In the genomic region with DNA sequence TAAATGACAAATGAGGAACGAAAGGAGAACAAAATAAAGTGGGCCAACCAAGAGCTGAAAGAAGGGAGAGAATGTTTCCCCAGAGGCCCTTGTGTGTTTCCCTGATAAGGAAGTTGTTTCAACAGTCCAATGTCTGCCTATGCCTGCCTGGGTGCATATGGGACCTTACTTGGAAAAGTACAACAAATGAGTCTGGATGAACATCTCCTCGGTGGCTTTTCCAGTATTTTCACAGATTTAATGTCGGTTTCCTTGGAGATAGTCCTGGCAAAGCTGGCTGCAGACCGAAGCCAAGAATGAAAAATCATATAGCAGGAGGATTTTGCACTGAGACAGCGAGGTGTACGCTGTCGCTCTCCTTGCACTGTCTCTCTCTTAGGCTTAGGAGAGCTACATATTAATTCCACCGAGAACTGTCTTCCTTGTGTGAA, we compare ENCODE assay signal across 13 mouse cellular contexts. TPM values are rescaled to one million over a fixed set of nuclear protein-coding genes. Genes with fewer than 3 reads are reported as not detected.
DNase-seq lines count a peak whose midpoint lies in the region; ATAC-seq and TF ChIP-seq lines count a peak whose summit lies in the region.
"Had no signal": no experiment of that assay in that cellular context is flagged by ENCODE, and none has a peak within 500 bp of the region (broad histone marks: within the 10 kb centered on the region; RNA-seq: fewer than 3 reads in every experiment).

No protein-coding gene starts in this region.

- H3K36me3 ChIP-seq in heart, postnatal 0 days (replicated peaks; ENCODE audit: control insufficient read depth, insufficient read depth, low read length) = no peaks in the 10 kb centered on the region
- H3K36me3 ChIP-seq in heart, embryonic 11.5 days (ENCODE audit: control insufficient read depth, insufficient read depth, low read length) = no peaks in the 10 kb centered on the region
- H3K36me3 ChIP-seq in kidney, embryonic 16.5 days (ENCODE audit: insufficient read depth, low read length) = no peaks in the 10 kb centered on the region
- H3K36me3 ChIP-seq: hindbrain, embryonic 12.5 days; limb, embryonic 12.5 days had no signal

- peaks cover 31% of the 10 kb centered on the region for H3K4me1 ChIP-seq in heart, postnatal 0 days (ENCODE audit: control insufficient read depth, insufficient read depth)
- H3K4me1 ChIP-seq in heart, embryonic 11.5 days (ENCODE audit: control insufficient read depth, insufficient read depth, low read length) = peaks cover 7% of the 10 kb centered on the region
- H3K4me1 ChIP-seq in kidney, embryonic 16.5 days (ENCODE audit: insufficient read depth, low read length) = no peaks in the 10 kb centered on the region
- H3K4me1 ChIP-seq: hindbrain, embryonic 12.5 days; limb, embryonic 12.5 days had no signal

- H3K9me3 ChIP-seq in heart, postnatal 0 days (replicated peaks; ENCODE audit: control insufficient read depth, low read length) = no peaks in the 10 kb centered on the region
- H3K9me3 ChIP-seq in heart, embryonic 11.5 days (replicated peaks; ENCODE audit: control insufficient read depth, low read length) = no peaks in the 10 kb centered on the region
- H3K9me3 ChIP-seq in kidney, embryonic 16.5 days (ENCODE audit: low read length) = no peaks in the 10 kb centered on the region
- H3K9me3 ChIP-seq: hindbrain, embryonic 12.5 days; limb, embryonic 12.5 days had no signal

- 58% methylated on average over 8 of the region's 8 CpGs for WGBS in heart, postnatal 0 days
- WGBS in heart, embryonic 11.5 days (ENCODE audit: insufficient replicate concordance) = 82% methylated on average over 8 of the region's 8 CpGs
- 90% methylated on average over 8 of the region's 8 CpGs for WGBS in kidney, embryonic 16.5 days

- H3K27ac ChIP-seq in heart, postnatal 0 days (ENCODE audit: low read depth) = peak overlapping the region; percentile 50
- no peak overlapping the region for H3K27ac ChIP-seq in heart, embryonic 11.5 days (ENCODE audit: low read depth, low read length)
- H3K27ac ChIP-seq in kidney, embryonic 16.5 days (ENCODE audit: low read length) = no peak overlapping the region
- H3K27ac ChIP-seq: hindbrain, embryonic 12.5 days; limb, embryonic 12.5 days had no signal

- ATAC-seq in heart, postnatal 0 days (ENCODE audit: insufficient read depth, low read depth) = no peak
- ATAC-seq in heart, embryonic 11.5 days (replicated peaks; ENCODE audit: insufficient number of reproducible peaks, low FRiP score, low TSS enrichment) = no peak
- peak; percentile 68; the same call in 1 of the 2 replicates for ATAC-seq in erythroid progenitor cell, adult 5-6 weeks (replicated peaks; ENCODE audit: low FRiP score, poor library complexity, severe bottlenecking)
- no peak for ATAC-seq in kidney, embryonic 16.5 days (ENCODE audit: low FRiP score, low TSS enrichment)
- ATAC-seq: activated CD4-positive, CD25-positive, alpha-beta regulatory T cell, adult 4 months had no signal

- no peak overlapping the region for H3K9ac ChIP-seq in heart, postnatal 0 days (replicated peaks; ENCODE audit: low read depth, low read length)
- H3K9ac ChIP-seq in heart, embryonic 11.5 days (ENCODE audit: low read depth, low read length) = no peak overlapping the region
- no peak overlapping the region for H3K9ac ChIP-seq in kidney, embryonic 16.5 days (replicated peaks; ENCODE audit: low read length)
- H3K9ac ChIP-seq: hindbrain, embryonic 12.5 days; limb, embryonic 12.5 days had no signal

- no peaks in the 10 kb centered on the region for H3K27me3 ChIP-seq in heart, postnatal 0 days (ENCODE audit: control insufficient read depth, insufficient read depth, low read length)
- H3K27me3 ChIP-seq in heart, embryonic 11.5 days (ENCODE audit: control insufficient read depth, insufficient read depth, low read length) = no peaks in the 10 kb centered on the region
- no peaks in the 10 kb centered on the region for H3K27me3 ChIP-seq in kidney, embryonic 16.5 days (ENCODE audit: insufficient read depth, low read length)
- H3K27me3 ChIP-seq: hindbrain, embryonic 12.5 days; limb, embryonic 12.5 days had no signal

- no peak for DNase-seq in heart, postnatal 0 days (ENCODE audit: low spot score)
- DNase-seq in layer of hippocampus, postnatal 36 days = peak; percentile 12 to 14
- DNase-seq in right cerebral cortex, adult 2 months (ENCODE audit: low spot score in 2 of 2) = peak; percentile 46 to 63
- no peak for DNase-seq in kidney, postnatal 14 days
- no peak for DNase-seq in ovary, postnatal 10 days (ENCODE audit: low spot score)
- DNase-seq: kidney, adult 8-10 months; thymus, adult 2 months had no signal

- no peak for TF ChIP-seq EP300 in heart, postnatal 0 days (IDR thresholded peaks at IDR 0.05; ENCODE audit: low read depth)

- H3K4me3 ChIP-seq in heart, postnatal 0 days (ENCODE audit: low read depth, low read length) = no peak overlapping the region
- no peak overlapping the region for H3K4me3 ChIP-seq in heart, embryonic 11.5 days (ENCODE audit: low read depth, low read length)
- no peak overlapping the region for H3K4me3 ChIP-seq in kidney, embryonic 16.5 days (ENCODE audit: low read length)
- H3K4me3 ChIP-seq: hindbrain, embryonic 12.5 days; limb, embryonic 12.5 days had no signal

- no peak overlapping the region for H3K4me2 ChIP-seq in heart, postnatal 0 days (ENCODE audit: low read depth, low read length)
- no peak overlapping the region for H3K4me2 ChIP-seq in heart, embryonic 11.5 days
- H3K4me2 ChIP-seq in kidney, embryonic 16.5 days (replicated peaks; ENCODE audit: low read depth, low read length) = no peak overlapping the region
- H3K4me2 ChIP-seq: hindbrain, embryonic 12.5 days; limb, embryonic 12.5 days had no signal

- no peak for TF ChIP-seq CTCF in heart, postnatal 0 days (IDR thresholded peaks at IDR 0.05; ENCODE audit: low read depth)

RNA-seq across cellular contexts. Expression of a gene that starts 18.8 kb away (rescaled TPM):
- total RNA-seq in heart, postnatal 0 days (2014; rRNA removed; ENCODE audit: low replicate concordance) = 1.1 and 2.0 TPM in 2 replicates
- 0.37 and 0.44 TPM in 2 replicates for polyA plus RNA-seq in heart, postnatal 0 days (2015; fragmentation: Nextera tagmentation; extraction: Ambion mirVana)
- 0.59 and 0.89 TPM in 2 replicates for polyA plus RNA-seq in heart, embryonic 11.5 days (2014; fragmentation: Nextera tagmentation; extraction: Ambion mirVana)
- 0.36 and 5.0 TPM in 2 replicates for total RNA-seq in erythroid progenitor cell, adult 5-6 weeks (2015; ENCODE audit: low replicate concordance)
- 0.51 TPM in 1 of 2 replicates, not detected in the other for total RNA-seq in erythroid progenitor cell, adult 5-6 weeks (2017; ENCODE audit: low replicate concordance)
- total RNA-seq in layer of hippocampus, postnatal 36 days (2021) = 1 to 10 TPM; 8.4 to 9.2 TPM
- polyA plus RNA-seq in kidney, embryonic 16.5 days (2015; fragmentation: Nextera tagmentation; extraction: Ambion mirVana) = 0.41 and 0.42 TPM in 2 replicates

Comparison
In these comparisons a context has a peak if more than half of its experiments do, and no peak if none do; other contexts are left out.
1. DNase-seq: peak in layer of hippocampus, postnatal 36 days (2 of 2) and right cerebral cortex, adult 2 months (2 of 2); none in heart, postnatal 0 days (single experiment), kidney, postnatal 14 days (single experiment) and ovary, postnatal 10 days (single experiment).